Mouse (Mus musculus) lung, postnatal 25 days (tissue): ENCODE measurements around the gene Cdc42ep2.

Experiments
- DNase-seq: peaks from one replicate; pipeline ENCODE4 v3.0.0; 2022; ENCODE audit warnings: low spot score

Cdc42ep2 gene

DNA sequence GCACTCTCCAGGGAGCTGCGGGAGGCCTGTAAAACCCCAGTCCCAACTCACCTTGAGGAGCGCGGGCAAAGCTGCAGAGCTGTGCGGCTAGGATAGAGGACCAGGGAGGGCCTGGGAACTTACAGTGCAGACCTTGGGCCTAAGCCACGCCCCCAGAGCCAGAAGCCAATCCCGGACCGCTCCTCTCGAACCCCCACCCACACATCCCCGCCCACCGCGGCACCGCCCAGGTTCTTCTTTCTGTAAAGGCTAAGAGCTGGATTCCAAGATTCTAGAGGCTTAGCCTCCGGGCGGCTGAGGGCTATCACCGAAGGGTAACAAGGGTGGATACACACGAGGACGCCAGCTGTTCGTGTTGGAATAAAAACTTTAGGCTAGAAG is at the start of gene Cdc42ep2:
Gene Cdc42ep2, minus strand, starts transcription at position 104 of the 381 bp plus-strand sequence.
- peak; percentile 97 for DNase-seq

DNA sequence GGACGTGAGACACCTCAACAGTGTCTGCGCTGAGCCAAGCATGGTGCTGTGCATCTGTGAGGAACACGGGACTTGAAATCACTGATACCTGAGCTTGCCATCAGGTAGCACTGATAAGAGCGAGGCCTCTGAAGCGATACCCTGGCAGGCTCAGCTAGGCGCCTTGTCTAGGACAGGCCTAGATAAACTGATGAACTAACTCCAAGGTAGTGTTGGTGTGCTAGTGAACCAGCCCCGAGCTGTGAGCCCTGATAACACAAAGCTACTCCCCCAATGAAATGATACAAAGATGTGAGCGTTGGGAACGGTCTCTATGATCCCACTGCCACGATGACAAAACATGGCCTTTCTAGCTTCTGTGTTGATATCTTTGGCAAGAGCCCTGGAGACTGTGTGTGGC is 43.0 kb upstream of the Cdc42ep2 start:
- no peak for DNase-seq

DNA sequence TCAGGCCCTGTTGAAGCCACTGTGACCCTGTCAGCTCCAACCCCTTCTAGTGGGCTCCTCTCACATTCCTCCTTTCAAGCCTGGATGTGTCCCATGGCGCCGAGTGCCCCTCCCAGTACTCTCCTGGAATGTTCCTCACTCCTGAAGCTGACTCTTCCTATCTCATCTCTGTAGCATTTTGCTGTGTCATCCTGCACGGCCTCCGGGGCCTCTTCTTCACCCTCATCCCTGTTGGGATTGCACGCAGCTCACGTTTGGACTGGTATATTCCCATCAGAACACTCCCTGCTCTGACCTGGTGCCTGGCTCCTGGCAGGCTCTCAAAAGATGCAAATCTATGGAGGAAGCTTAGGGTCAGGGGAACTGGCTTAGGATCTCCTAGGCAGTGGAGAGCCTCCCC is 42.2 kb upstream of the Cdc42ep2 start:
- DNase-seq: no peak

DNA sequence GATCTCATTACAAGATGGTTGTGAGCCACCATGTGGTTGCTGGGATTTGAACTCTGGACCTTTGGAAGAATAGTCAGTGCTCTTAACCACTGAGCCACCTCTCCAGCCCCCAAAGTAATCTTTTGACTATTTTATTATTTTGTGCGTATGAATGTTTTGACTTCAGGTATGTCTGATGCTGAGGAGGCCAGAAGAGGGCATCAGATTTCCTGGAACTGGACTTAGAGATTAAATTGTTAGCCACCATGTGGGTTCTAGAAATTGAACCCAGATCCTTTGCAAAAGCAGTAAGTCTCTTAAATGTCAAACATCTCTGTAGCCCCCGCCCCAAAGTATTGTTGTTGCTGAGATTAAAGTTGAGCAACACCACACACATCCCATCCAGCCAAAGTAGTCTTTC is 41.3 kb upstream of the Cdc42ep2 start:
- no peak for DNase-seq

DNA sequence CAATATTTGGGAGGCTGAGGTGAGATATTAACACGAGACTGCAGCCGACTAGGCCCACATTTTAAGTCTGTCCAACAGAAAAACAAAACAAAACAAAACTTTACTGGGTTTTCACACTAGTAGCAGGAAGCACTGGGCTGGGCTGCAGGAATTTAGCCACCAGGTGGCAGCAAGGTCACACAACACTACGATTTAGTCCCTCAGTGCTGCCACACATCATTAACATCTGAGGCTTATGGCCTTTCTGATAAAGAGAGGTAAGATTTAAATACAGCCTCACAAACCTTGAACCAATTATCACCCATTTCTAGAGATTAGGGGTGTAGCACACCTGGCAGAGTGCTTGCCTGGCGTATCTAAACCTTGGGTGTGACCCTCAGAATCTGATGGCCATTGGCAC is 40.7 kb upstream of the Cdc42ep2 start:
- peak; percentile 84 for DNase-seq

DNA sequence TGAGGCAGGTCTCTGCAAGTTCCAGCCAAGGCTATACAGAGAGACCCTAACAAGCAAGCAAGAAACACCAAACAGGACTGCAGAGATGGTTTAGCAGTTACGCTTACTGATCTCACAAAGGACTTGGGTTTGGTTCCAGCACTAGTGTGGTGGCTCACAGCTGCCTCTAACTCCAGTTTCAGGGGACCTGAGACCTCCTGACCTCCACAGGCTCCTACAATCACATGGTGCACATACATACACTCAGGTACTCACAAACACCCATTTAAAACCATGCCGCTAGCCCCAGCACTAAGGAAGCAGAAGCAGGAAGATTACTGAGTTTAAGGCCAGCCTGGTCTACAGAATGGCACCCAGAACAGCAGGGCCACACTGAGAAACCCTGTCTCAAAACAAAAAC is 40.2 kb upstream of the Cdc42ep2 start:
- DNase-seq: no peak

DNA sequence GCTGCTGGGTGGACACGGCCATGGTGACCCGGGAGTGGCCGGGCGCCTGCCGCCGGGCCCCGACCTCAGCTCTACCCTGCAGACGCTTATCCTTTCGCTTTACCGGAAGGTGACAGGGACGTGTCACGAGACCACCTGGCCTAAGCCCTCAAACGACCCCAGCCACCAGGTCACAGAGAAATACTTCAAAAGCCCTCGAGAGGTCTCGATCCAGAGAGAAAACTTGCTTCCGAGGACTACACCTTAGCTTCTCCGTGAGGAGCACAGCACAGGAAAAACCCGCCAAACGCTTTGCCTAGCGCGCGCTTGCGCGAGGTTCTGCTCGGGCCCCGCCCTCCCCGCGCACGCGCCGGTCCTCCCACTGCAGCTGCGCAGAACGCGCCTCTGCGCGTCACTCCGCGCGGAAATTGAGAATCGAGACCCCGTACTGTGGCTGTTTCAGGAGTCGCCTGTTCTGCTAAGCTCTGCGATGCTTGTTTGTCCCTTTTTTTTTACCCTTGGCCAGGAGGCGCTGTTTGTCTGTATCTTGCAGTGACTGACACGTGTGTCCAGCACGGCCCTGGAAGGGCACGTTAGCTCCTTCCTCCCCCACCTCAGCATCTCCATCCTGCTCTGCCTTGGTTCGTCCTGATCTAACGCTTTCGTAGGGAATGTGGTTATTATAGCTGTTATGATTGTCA is 39.4 kb upstream of the Cdc42ep2 start, which contains the start of gene Pola2:
Gene Pola2, minus strand, starts transcription at position 320 of the 680 bp plus-strand sequence.
- peak; percentile 88 for DNase-seq

DNA sequence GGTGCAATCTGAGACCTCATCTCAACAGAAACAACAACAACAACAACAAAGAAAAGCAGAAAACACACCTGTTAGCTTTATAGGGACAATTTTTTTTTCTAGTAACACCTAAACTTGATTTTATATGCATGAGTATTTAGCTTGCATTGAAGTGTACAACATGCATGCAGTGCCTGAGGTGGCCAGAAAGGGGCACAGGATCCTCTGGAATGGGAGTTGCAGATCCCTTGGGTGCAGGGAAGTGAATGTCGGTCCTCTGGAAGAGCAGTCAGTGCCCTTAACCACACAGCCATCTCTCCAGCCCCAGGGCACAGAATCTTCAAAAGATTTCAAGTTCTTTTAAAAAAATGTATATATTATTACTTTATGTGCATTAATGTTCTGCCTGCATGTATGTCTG is 38.0 kb upstream of the Cdc42ep2 start:
- DNase-seq: no peak

DNA sequence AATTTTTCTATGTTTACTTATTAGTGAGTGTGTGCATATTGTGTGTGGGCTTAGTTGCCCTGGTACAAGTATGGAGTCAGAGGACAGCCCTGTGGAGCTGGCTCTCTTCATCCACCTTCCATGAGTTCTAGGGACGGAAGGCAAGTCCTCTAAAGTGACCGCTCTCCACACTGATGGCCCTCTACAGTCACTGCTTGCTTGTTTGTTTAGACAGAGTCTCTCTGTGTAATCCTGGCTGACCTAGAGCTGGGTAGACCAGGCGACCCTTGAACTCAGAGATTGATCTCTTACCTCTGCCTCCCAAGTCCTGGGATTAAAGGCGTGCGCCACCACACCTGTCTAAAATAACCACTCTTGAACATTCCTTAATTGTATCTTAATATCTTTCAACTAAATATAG is 32.8 kb upstream of the Cdc42ep2 start:
- no peak for DNase-seq

DNA sequence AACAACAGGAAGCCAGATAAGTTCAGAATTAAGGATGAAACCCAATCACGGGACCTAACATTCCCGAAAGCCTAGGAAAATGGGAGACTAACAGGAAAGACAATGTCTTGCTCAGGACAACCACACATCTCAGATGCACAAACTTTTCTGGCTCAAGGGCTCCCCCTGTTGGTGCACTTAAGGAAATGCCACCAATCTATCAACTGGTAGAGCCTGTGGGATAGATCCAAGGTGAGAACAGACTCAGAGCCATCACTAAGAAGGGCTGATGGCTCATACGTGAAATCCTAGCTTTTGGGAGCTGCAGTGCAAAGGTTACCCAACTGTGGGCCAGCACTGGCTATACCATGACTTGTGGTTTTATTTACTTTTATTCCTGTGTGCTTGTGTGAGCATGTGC is 32.1 kb upstream of the Cdc42ep2 start:
- peak; percentile 86 for DNase-seq

DNA sequence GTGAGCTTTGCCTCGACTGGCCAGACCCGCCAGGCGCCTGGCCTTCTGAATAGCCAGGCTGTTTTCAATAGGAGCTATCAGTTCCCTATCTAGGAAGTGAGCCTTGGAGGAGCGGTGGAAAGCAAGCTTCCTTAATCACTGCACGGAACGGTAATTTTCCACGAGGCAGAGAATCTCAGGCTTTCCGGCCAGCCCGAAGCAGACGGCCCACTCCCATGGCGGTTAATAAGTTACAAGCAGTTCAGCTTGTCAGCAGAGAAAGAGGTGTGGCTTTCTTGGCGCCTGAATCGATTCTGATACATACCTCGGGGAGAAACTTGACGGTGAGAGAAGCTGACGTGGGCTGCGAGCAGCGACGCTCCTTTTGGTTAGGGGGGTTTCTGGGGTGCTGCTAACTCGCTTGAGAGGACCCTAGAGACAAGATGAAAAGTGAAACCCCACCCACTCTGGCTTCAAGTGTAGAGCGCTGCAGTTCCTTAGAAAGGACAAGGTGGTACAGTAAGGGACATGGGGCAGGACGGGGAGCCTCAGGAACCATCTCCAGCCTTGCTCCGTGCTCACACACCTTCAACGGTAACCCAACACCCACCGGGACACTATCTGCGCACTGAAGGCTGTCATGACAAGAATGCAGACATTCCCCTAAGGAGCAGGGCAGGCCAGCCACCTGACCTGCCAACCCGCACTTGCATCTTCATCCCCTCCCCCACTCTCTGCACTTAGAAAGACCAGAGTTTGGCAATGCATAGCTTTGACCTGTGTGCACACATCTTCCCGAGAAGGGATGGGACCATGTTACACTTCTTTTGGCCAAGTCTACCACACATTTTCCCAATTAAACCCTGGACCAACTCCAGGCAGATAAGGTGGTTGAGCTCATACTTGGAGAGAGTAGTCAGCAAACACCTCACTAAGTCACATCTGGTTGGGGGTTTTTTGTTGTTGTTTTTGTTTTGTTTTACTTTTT is 31.4 kb upstream of the Cdc42ep2 start:
- peak; percentile 50 for DNase-seq

DNA sequence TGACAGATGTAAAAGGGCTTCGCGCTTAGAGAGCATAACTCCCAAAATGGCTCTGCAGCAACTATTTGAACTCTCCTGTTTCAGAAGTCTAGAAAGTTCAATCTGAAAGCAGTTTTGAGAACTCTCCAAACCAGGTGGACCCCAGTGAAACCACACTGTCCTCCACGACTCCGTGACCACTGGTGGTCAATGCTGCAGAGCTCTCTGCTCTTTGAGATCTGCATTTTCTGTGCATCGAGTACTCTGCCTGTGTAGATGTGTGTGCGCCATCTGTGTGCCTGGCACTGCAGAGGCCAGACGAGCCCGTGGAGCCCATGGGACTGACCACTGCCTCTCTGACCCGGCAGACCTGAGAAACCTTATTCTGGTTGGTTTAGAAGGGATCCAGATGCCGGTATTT is 30.3 kb upstream of the Cdc42ep2 start:
- DNase-seq: no peak

DNA sequence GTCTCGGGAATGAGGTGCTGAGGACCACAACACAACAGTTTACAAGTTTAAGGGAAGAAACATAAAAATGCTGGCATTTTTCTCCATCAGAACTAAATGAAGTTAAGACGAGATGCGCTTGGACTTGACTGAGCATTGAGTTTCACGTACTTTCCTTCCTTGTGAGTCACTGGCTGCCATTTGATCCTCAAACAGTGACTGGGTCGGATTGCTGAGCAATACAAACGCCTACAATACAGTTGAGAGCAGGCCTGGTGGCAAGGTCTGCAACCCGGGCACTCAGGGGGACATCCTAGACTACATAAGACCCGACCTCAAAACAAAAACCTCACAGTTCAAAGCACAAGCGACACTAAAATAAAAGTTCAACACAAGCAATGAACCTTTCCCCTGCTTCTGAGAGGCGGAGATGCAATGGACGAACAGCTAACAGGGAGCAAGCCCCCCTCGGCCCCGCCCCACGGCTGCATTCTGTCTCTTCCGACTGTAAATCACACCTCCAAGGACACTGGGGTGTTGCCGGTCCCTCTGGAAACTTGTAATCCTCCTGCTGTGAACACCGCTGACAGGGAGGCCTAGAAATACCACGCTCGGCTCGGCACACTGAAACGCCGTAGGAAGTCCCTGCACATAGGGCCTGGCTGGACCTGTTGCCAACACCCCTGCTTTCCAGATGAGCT is 29.6 kb upstream of the Cdc42ep2 start:
- no peak for DNase-seq

DNA sequence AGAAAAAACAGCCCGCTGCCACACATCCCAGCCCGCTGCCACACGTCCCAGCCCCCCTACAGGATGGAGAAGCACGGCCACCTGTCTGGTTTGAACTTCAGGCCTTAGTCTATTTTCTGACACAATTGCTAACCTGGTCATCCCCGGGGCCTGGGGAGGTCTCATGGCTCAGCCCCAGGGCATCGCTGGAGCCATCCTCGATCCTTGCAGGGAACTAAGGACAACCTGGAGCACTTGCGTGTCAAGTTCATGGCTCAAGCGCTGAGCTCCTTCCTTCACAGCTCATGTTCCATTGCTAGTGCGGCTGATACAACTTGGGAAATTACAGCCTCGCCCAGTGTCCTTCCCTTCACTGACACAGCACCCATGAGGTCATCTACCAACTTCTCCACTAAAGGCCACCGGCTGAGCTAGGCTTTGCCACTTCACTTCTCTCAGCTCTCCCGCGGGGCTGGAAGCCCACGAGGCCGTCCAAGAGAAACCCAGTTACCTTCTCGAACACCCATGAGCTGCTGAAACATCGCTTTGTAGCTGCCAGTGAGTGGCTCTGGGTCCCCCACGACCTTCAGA is 28.7 kb upstream of the Cdc42ep2 start:
- DNase-seq: no peak

DNA sequence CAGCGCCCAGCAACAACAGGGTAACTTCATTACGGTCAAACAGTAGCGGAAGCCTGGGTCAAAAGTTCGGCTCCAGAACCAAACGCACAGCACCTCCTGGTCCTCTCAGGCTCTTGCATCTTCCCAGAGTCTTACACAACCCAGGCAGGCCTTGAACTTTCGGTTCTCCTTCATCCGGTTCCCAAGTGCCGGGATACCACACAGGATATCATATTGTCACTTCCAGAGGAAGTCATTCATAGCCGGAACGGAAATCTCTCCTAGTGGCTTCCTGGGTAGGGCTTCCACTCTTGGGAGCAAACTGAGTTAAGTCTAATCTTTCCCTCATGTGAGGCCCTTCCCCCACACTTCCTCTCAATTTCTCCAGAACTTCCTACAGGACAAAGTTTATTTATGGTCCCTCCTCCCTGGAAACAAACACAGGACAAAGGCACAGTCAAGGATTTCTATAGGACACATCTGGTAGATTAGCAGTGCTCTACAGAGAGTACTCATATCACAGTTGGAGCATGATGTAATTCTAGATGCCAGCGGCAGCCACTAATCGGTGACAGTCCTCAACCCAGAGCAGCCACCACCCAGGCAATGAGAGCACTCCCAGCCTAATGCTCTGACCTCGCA is 27.6 kb upstream of the Cdc42ep2 start:
- peak; percentile 86 for DNase-seq

DNA sequence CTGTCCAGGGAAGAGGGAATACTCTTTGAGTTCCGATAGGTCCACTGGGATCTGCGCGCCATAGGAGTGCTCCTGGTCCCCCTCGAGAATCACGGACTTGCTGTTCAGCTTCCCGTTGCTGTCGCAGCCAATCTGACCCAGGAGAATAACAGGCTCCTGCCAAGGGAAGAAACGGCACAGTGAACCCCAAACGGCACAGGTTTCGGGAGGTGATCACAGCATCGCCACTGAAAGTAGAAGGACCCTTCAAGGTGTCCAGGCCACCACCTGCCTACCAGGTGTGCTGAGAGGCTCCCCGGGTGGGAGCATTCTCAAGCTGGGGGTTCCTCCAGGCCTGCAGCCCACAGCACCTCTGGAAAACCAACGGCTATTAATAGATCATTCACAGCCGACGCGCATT is 27.0 kb upstream of the Cdc42ep2 start:
- no peak for DNase-seq

DNA sequence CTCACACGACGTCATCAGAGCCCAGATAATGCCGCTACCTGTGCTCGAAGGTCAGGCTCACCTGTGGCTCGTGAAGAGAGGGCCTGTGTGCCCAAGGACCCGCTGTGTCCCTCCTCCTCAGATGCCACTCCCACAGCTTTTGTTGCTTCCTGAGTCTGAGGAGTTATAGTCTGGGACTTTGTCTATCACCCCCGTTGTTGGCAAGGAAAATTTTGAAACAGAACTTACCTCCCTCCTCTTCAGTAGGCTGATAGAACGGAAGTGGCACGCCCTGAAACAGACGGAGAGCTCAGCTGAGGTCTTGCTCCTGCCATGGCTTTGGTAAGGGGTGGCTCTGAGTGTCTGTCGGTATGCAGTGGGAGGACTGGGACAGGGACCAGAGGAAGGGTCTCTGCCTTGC is 25.6 kb upstream of the Cdc42ep2 start:
- no peak for DNase-seq

DNA sequence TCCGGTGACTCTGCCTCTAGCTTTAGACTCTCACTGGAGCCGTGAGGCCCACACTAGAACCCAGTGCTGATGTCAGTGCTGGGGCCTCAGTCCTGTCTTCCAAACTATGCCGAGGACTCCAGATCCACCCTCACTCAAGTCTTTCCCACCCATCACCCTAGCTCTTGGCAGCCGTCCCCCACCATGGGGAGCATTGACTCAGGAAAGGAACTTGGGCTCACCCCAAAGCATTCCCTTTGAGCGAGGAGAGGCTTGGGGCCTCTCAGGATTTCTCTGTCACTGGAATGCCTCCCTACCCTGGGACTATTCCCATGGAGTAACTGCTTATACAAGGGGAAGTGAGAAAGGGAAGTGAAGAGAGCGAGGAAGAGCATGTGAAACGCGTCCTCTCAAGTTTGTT is 21.3 kb upstream of the Cdc42ep2 start:
- DNase-seq: no peak

DNA sequence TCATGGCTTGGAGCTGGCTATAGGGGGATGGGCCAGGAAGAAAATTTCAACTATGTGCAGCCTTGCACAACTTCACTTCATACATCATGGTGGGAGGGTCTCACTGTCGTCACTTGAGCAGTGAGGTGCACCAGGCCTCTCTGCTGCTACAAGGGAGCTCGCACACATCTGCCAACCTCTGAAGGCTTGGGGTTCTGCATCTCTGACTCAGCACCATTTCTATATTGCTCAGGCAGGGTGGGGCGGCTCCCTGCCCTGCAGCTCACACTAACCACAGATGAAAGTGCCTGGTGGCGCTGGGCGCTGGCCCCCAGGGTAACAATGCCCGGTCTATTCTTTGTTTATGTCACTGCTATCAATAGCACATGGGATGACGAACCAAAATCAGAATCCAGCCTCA is 20.4 kb upstream of the Cdc42ep2 start:
- DNase-seq: peak; percentile 67

DNA sequence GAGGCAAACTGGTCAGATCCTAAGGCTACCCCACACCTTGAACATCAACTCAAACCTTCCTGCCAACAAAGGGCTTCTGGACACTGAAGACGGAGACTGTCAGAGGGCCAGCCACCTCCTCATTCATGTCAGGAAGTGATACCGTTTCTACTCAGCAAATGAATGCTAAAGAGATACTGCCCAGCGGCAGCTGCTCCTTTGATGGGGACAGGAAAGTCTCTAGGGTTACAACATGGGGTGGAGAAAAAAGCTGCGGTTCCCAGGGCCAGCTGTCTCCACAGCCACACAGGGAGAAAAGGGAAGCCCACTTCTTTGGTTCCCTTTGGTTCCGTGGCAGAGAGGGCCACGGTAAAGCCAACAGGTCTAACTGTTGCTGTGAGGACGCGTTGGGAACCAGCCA is 19.5 kb upstream of the Cdc42ep2 start:
- DNase-seq: no peak

DNA sequence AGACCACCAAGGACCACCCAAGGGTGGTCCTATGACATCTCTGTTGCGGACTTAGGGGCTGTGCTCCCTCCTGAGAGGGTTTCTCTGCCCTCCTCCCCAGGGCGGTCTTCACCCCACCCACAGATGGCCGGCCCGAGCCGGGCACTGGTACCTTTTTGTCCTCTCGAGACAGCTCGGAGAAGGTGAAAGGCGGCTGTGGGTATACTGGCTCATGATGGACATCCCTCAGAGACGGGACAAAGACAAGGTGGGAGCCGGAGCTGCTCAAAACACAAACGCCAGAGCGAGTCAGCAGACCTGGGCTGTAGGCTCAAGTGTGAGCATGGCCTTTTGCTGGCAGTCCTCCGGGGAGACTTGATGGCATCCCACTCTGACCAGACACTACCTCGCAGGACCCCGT is 18.8 kb upstream of the Cdc42ep2 start:
- DNase-seq: no peak

DNA sequence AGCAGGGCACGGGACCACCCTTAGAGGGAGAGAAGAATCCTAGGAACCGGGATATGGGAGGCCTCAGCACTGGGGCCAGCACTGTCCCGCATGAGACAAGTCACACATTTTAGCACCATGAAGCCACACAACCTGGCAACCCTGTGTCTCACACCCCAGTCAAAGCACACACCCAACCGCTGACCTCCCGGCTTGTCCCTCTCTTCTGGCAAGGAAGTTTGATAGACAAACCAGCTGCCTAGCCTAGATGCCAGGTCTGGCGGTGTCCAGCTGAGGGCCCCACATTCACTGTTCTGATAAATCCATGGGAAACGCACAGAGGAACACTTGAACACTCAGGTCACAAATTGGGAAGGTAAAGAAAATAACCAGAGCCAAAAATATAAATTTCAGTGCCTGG is 18.0 kb upstream of the Cdc42ep2 start:
- DNase-seq: no peak
